Comparison of ENCODE assay signal across 31 mouse cellular contexts in the genomic region with DNA sequence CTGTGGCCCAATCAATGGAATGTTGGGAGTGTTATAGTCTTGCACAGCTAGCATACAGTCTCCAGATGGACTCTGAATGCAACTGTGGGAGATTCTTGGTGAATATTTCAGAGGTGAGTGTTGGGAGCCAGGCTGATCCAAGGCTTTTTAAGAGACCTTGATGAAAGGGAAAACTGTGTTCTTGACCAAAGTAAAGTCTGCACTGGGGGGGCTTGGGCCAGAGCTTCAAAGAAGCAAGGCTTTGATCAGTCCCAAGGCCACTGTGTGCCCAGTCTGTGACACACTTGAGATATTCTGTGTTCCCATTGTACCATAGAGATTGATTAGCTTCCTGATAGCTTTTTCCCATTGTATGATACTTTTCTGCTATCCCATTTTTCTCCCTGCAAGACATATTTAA. TPM values are rescaled to one million over a fixed set of nuclear protein-coding genes. Genes with fewer than 3 reads are reported as not detected.
DNase-seq lines count a peak whose midpoint lies in the region; ATAC-seq lines count a peak whose summit lies in the region.
"Had no signal": no experiment of that assay in that cellular context is flagged by ENCODE, and none has a peak within 500 bp of the region (broad histone marks: within the 10 kb centered on the region; RNA-seq: fewer than 3 reads in every experiment).

No protein-coding gene starts in this region.

- no peak for ATAC-seq in intestine, embryonic 15.5 days
- ATAC-seq: activated CD4-positive, CD25-positive, alpha-beta regulatory T cell, adult 4 months; CD4-positive, CD25-positive, alpha-beta regulatory T cell, adult 4 months; forebrain, embryonic 14.5 days; forebrain, embryonic 16.5 days; Patski had no signal

- H3K27ac ChIP-seq in intestine, embryonic 15.5 days: no peak overlapping the region
- H3K27ac ChIP-seq in midbrain, embryonic 10.5 days (replicated peaks): no peak overlapping the region
- H3K27ac ChIP-seq: embryonic facial prominence, embryonic 13.5 days; embryonic facial prominence, embryonic 15.5 days; forebrain, embryonic 10.5 days; forebrain, embryonic 12.5 days had no signal

- no peaks in the 10 kb centered on the region for H3K27me3 ChIP-seq in intestine, embryonic 15.5 days (replicated peaks)
- no peaks in the 10 kb centered on the region for H3K27me3 ChIP-seq in midbrain, embryonic 10.5 days (ENCODE audit: low read depth, poor library complexity, severe bottlenecking)
- H3K27me3 ChIP-seq: embryonic facial prominence, embryonic 13.5 days; embryonic facial prominence, embryonic 15.5 days; forebrain, embryonic 12.5 days; Patski had no signal

- no peaks in the 10 kb centered on the region for H3K9me3 ChIP-seq in intestine, embryonic 15.5 days
- H3K9me3 ChIP-seq in midbrain, embryonic 10.5 days (replicated peaks): peaks cover 27% of the 10 kb centered on the region
- H3K9me3 ChIP-seq: embryonic facial prominence, embryonic 15.5 days; G1E had no signal

- DNase-seq in adrenal gland, adult (ENCODE audit: inconsistent age in 2 of 2, low spot score in 1 of 2): peak; percentile 73 to 88
- DNase-seq in adrenal gland, postnatal 4 days (ENCODE audit: low spot score in 2 of 2): no peak
- DNase-seq in adrenal gland, adult 8-10 months: peak; percentile 47
- DNase-seq in adrenal gland, postnatal 14 days: peak; percentile 61
- DNase-seq in adrenal gland, postnatal 36 days: peak; percentile 44 to 73
- DNase-seq in midbrain, embryonic 10.5 days (ENCODE audit: low spot score): no peak
- DNase-seq: B cell, adult 2 months; cerebellum, adult 11 months; cerebellum, adult 18-20 months; cerebellum, adult 8-10 months; cerebellum, adult 9-11 months; cerebellum, postnatal 14 days; cerebellum, postnatal 36 days; embryo, embryonic 11 days had no signal

- no peak overlapping the region for H3K9ac ChIP-seq in intestine, embryonic 15.5 days
- H3K9ac ChIP-seq: embryonic facial prominence, embryonic 13.5 days; embryonic facial prominence, embryonic 15.5 days; forebrain, embryonic 12.5 days had no signal

- H3K36me3 ChIP-seq in intestine, embryonic 15.5 days: no peaks in the 10 kb centered on the region
- no peaks in the 10 kb centered on the region for H3K36me3 ChIP-seq in midbrain, embryonic 10.5 days
- H3K36me3 ChIP-seq: embryonic facial prominence, embryonic 13.5 days; embryonic facial prominence, embryonic 15.5 days; forebrain, embryonic 10.5 days; forebrain, embryonic 12.5 days; G1E had no signal

- no peaks in the 10 kb centered on the region for H3K4me1 ChIP-seq in intestine, embryonic 15.5 days (replicated peaks)
- H3K4me1 ChIP-seq in midbrain, embryonic 10.5 days: no peaks in the 10 kb centered on the region
- H3K4me1 ChIP-seq: embryonic facial prominence, embryonic 13.5 days; embryonic facial prominence, embryonic 15.5 days; forebrain, embryonic 10.5 days; forebrain, embryonic 12.5 days had no signal

- no peak overlapping the region for H3K4me3 ChIP-seq in intestine, embryonic 15.5 days (replicated peaks)
- no peak overlapping the region for H3K4me3 ChIP-seq in midbrain, embryonic 10.5 days
- H3K4me3 ChIP-seq: embryonic facial prominence, embryonic 13.5 days; embryonic facial prominence, embryonic 15.5 days; erythroblast, embryonic 14.5 days; forebrain, embryonic 10.5 days; forebrain, embryonic 12.5 days had no signal

- H3K4me2 ChIP-seq in intestine, embryonic 15.5 days (replicated peaks): no peak overlapping the region
- H3K4me2 ChIP-seq: embryonic facial prominence, embryonic 13.5 days; embryonic facial prominence, embryonic 15.5 days; forebrain, embryonic 12.5 days had no signal

RNA-seq across cellular contexts. Expression of a gene that starts 1.7 kb away (rescaled TPM):
- total RNA-seq in adrenal gland, postnatal 4 days (2021): not detected
- total RNA-seq in adrenal gland, adult 8-10 months (2022): 1 to 10 TPM in 1 of 4 experiments, not detected in 3; 1.8 TPM
- total RNA-seq in adrenal gland, postnatal 14 days (2021): not detected in 2 replicates
- not detected for total RNA-seq in adrenal gland, postnatal 36 days (2021)
- not detected in 2 replicates for polyA plus RNA-seq in intestine, embryonic 15.5 days (2015; fragmentation: Nextera tagmentation; extraction: Ambion mirVana)
- polyA plus RNA-seq in midbrain, embryonic 10.5 days (2016; fragmentation: Nextera tagmentation; extraction: Ambion mirVana): not detected in 2 replicates
- total RNA-seq: CH12.LX; common myeloid progenitor, adult 5-6 weeks; G1E had no signal
- polyA plus RNA-seq: activated CD4-positive, CD25-positive, alpha-beta regulatory T cell, adult 4 months; brain, embryonic 14.5 days; CD4-positive, CD25-positive, alpha-beta regulatory T cell, adult 4 months; embryonic facial prominence, embryonic 11.5 days; embryonic facial prominence, embryonic 13.5 days; embryonic facial prominence, embryonic 15.5 days; erythroblast, embryonic 14.5 days; forebrain, embryonic 10.5 days; forebrain, embryonic 12.5 days; forebrain, embryonic 14.5 days; forebrain, embryonic 16.5 days; frontal cortex, adult 2 months; G1E; Patski had no signal

RNA-seq across cellular contexts. Expression of a gene that starts 36.5 kb away (rescaled TPM):
- total RNA-seq in adrenal gland, postnatal 4 days (2021): not detected
- total RNA-seq in adrenal gland, adult 8-10 months (2022): not detected
- total RNA-seq in adrenal gland, postnatal 14 days (2021): not detected in 2 replicates
- not detected for total RNA-seq in adrenal gland, postnatal 36 days (2021)
- polyA plus RNA-seq in intestine, embryonic 15.5 days (2015; fragmentation: Nextera tagmentation; extraction: Ambion mirVana): not detected in 2 replicates
- not detected in 2 replicates for polyA plus RNA-seq in midbrain, embryonic 10.5 days (2016; fragmentation: Nextera tagmentation; extraction: Ambion mirVana)
- total RNA-seq: CH12.LX; common myeloid progenitor, adult 5-6 weeks; G1E had no signal
- polyA plus RNA-seq: activated CD4-positive, CD25-positive, alpha-beta regulatory T cell, adult 4 months; brain, embryonic 14.5 days; CD4-positive, CD25-positive, alpha-beta regulatory T cell, adult 4 months; embryonic facial prominence, embryonic 11.5 days; embryonic facial prominence, embryonic 13.5 days; embryonic facial prominence, embryonic 15.5 days; erythroblast, embryonic 14.5 days; forebrain, embryonic 10.5 days; forebrain, embryonic 12.5 days; forebrain, embryonic 14.5 days; forebrain, embryonic 16.5 days; frontal cortex, adult 2 months; G1E; Patski had no signal

RNA-seq across cellular contexts. Expression of a gene that starts 51.7 kb away (rescaled TPM):
- not detected for total RNA-seq in adrenal gland, postnatal 4 days (2021)
- total RNA-seq in adrenal gland, adult 8-10 months (2022): not detected
- total RNA-seq in adrenal gland, postnatal 14 days (2021): not detected in 2 replicates
- not detected for total RNA-seq in adrenal gland, postnatal 36 days (2021)
- polyA plus RNA-seq in intestine, embryonic 15.5 days (2015; fragmentation: Nextera tagmentation; extraction: Ambion mirVana): not detected in 2 replicates
- not detected in 2 replicates for polyA plus RNA-seq in midbrain, embryonic 10.5 days (2016; fragmentation: Nextera tagmentation; extraction: Ambion mirVana)
- total RNA-seq: CH12.LX; common myeloid progenitor, adult 5-6 weeks; G1E had no signal
- polyA plus RNA-seq: activated CD4-positive, CD25-positive, alpha-beta regulatory T cell, adult 4 months; brain, embryonic 14.5 days; embryonic facial prominence, embryonic 11.5 days; embryonic facial prominence, embryonic 13.5 days; embryonic facial prominence, embryonic 15.5 days; erythroblast, embryonic 14.5 days; forebrain, embryonic 10.5 days; forebrain, embryonic 12.5 days; forebrain, embryonic 14.5 days; forebrain, embryonic 16.5 days; frontal cortex, adult 2 months; G1E; Patski had no signal

Comparison
In these comparisons a context has a peak if more than half of its experiments do, and no peak if none do; other contexts are left out.
1. DNase-seq: peak in adrenal gland, adult (2 of 2), adrenal gland, adult 8-10 months (single experiment), adrenal gland, postnatal 14 days (single experiment) and adrenal gland, postnatal 36 days (2 of 2); none in adrenal gland, postnatal 4 days (0 of 2) and midbrain, embryonic 10.5 days (single experiment).